8 mouse cellular contexts compared by ENCODE assay signal in genomic region chr11:102739278-102739966, GRCm38 (mm10). TPM values are rescaled to one million over a fixed set of nuclear protein-coding genes. Genes with fewer than 3 reads are reported as not detected.
DNase-seq lines count a peak whose midpoint lies in the region; ATAC-seq and TF ChIP-seq lines count a peak whose summit lies in the region.

No protein-coding gene starts in this region.

- 0 out of 2 replicates have a peak, but pooled peaks cover 7% of the 10 kb centered on the region for H3K27me3 ChIP-seq in heart, postnatal 0 days (ENCODE audit: control insufficient read depth, insufficient read depth, low read length)
- peaks cover 6% of the 10 kb centered on the region; the same call in 1 of the 2 replicates for H3K27me3 ChIP-seq in lung, embryonic 14.5 days (ENCODE audit: insufficient read depth, low read length)

- WGBS in heart, postnatal 0 days = 6% methylated on average over 20 of the region's 20 CpGs
- WGBS in lung, embryonic 14.5 days = 6% methylated on average over 20 of the region's 20 CpGs
- WGBS in olfactory bulb, adult 2 months = 12% methylated on average over 20 of the region's 20 CpGs

- no peak overlapping the region; the same call in 1 of the 2 replicates for H3K9ac ChIP-seq in heart, postnatal 0 days (replicated peaks; ENCODE audit: low read depth, low read length)
- H3K9ac ChIP-seq in lung, embryonic 14.5 days = peak overlapping the region; percentile 40; the same call in 1 of the 2 replicates

- no peak overlapping the region for H3K27ac ChIP-seq in heart, postnatal 0 days (ENCODE audit: low read depth)
- no peak overlapping the region for H3K27ac ChIP-seq in lung, embryonic 14.5 days (ENCODE audit: low read depth)
- no peak overlapping the region for H3K27ac ChIP-seq in olfactory bulb, adult 2 months (ENCODE audit: insufficient read depth, low read depth, low read length)

- peak; percentile 83 for DNase-seq in A20 (ENCODE audit: low read depth, low spot score)
- DNase-seq in T-cell, adult 2 months (ENCODE audit: low spot score) = peak; percentile 62
- peak; percentile 87 for DNase-seq in embryo, embryonic 10.5 days (ENCODE audit: low spot score)
- peak; percentile 47 for DNase-seq in heart, postnatal 0 days (ENCODE audit: low spot score)
- DNase-seq in layer of hippocampus, adult 18-20 months (ENCODE audit: low spot score in 2 of 2) = peak; percentile 50 to 82
- peak; percentile 85 for DNase-seq in lung, embryonic 14.5 days
- no peak for DNase-seq in urinary bladder, adult 18-20 months (ENCODE audit: low spot score in 2 of 2)

- peaks cover 3% of the 10 kb centered on the region; the same call in 1 of the 2 replicates for H3K4me1 ChIP-seq in heart, postnatal 0 days (ENCODE audit: control insufficient read depth, insufficient read depth)
- H3K4me1 ChIP-seq in lung, embryonic 14.5 days (ENCODE audit: insufficient read depth) = 0 out of 2 replicates have a peak, but pooled peaks cover 4% of the 10 kb centered on the region
- peaks cover 8% of the 10 kb centered on the region for H3K4me1 ChIP-seq in olfactory bulb, adult 2 months (ENCODE audit: control insufficient read depth, insufficient read depth, low read length)

- H3K4me3 ChIP-seq in heart, postnatal 0 days (ENCODE audit: low read depth, low read length) = peak overlapping the region; percentile 30
- peak overlapping the region; percentile 25 for H3K4me3 ChIP-seq in lung, embryonic 14.5 days (ENCODE audit: low read depth, low read length)
- peak overlapping the region; percentile 24 for H3K4me3 ChIP-seq in olfactory bulb, adult 2 months (ENCODE audit: insufficient read depth, low read depth, low read length)

- no peak for TF ChIP-seq POLR2A in olfactory bulb, adult 2 months (IDR thresholded peaks at IDR 0.05; ENCODE audit: insufficient read depth, low read depth, low read length)

- TF ChIP-seq EP300 in heart, postnatal 0 days (IDR thresholded peaks at IDR 0.05; ENCODE audit: low read depth) = no peak

- no peaks in the 10 kb centered on the region for H3K36me3 ChIP-seq in heart, postnatal 0 days (replicated peaks; ENCODE audit: control insufficient read depth, insufficient read depth, low read length)
- no peaks in the 10 kb centered on the region for H3K36me3 ChIP-seq in lung, embryonic 14.5 days (ENCODE audit: insufficient read depth)

- H3K9me3 ChIP-seq in heart, postnatal 0 days (replicated peaks; ENCODE audit: control insufficient read depth, low read length) = no peaks in the 10 kb centered on the region
- H3K9me3 ChIP-seq in lung, embryonic 14.5 days (ENCODE audit: low read depth, low read length) = no peaks in the 10 kb centered on the region

- ATAC-seq in heart, postnatal 0 days (ENCODE audit: insufficient read depth, low read depth) = peak; percentile 59; the same call in 1 of the 2 replicates
- peak; percentile 54; the same call in 1 of the 2 replicates for ATAC-seq in lung, embryonic 14.5 days (ENCODE audit: insufficient read depth)

- H3K4me2 ChIP-seq in heart, postnatal 0 days (ENCODE audit: low read depth, low read length) = peak overlapping the region; percentile 60
- peak overlapping the region; percentile 56 for H3K4me2 ChIP-seq in lung, embryonic 14.5 days

- TF ChIP-seq CTCF in heart, postnatal 0 days (IDR thresholded peaks at IDR 0.05; ENCODE audit: low read depth) = peak; percentile 73
- TF ChIP-seq CTCF in lung, embryonic 14.5 days (IDR thresholded peaks at IDR 0.05; ENCODE audit: low read depth) = peak; percentile 81
- peak; percentile 11 for TF ChIP-seq CTCF in olfactory bulb, adult 2 months (IDR thresholded peaks at IDR 0.05; ENCODE audit: insufficient read depth, low read depth, low read length)

RNA-seq across cellular contexts. Expression of gene Adam11, which starts 21.8 kb away (rescaled TPM):
- total RNA-seq in heart, postnatal 0 days (2014; rRNA removed; ENCODE audit: low replicate concordance) = 7.4 and 13.6 TPM in 2 replicates
- polyA plus RNA-seq in heart, postnatal 0 days (2015; fragmentation: Nextera tagmentation; extraction: Ambion mirVana) = 3.2 and 3.4 TPM in 2 replicates
- 100 to 1,000 TPM; 166 to 185 TPM for total RNA-seq in layer of hippocampus, adult 18-20 months (2021)
- 5.3 and 5.5 TPM in 2 replicates for polyA plus RNA-seq in lung, embryonic 14.5 days (2014; fragmentation: Nextera tagmentation; extraction: Ambion mirVana)
- polyA plus RNA-seq in olfactory bulb, adult 2 months (2012; ENCODE audit: insufficient read depth, insufficient read length, low replicate concordance, missing spikeins) = not detected in 2 replicates

RNA-seq across cellular contexts. Expression of gene Ccdc43, which starts 41.8 kb away (rescaled TPM):
- 14.2 and 20.8 TPM in 2 replicates for total RNA-seq in heart, postnatal 0 days (2014; rRNA removed; ENCODE audit: low replicate concordance)
- 25.5 and 28.8 TPM in 2 replicates for polyA plus RNA-seq in heart, postnatal 0 days (2015; fragmentation: Nextera tagmentation; extraction: Ambion mirVana)
- total RNA-seq in layer of hippocampus, adult 18-20 months (2021) = 10 to 100 TPM; 30.4 to 31.9 TPM
- polyA plus RNA-seq in lung, embryonic 14.5 days (2014; fragmentation: Nextera tagmentation; extraction: Ambion mirVana) = 44.5 and 46.4 TPM in 2 replicates
- polyA plus RNA-seq in olfactory bulb, adult 2 months (2012; ENCODE audit: insufficient read depth, insufficient read length, low replicate concordance, missing spikeins) = not detected in 2 replicates

Comparison
In these comparisons a context has a peak if more than half of its experiments do, and no peak if none do; other contexts are left out.
1. DNase-seq: peak in A20 (single experiment), T-cell, adult 2 months (single experiment), embryo, embryonic 10.5 days (single experiment), heart, postnatal 0 days (single experiment), layer of hippocampus, adult 18-20 months (2 of 2) and lung, embryonic 14.5 days (single experiment); none in urinary bladder, adult 18-20 months (0 of 2).
2. CTCF ChIP-seq: peak in every context shown above with its lines; median percentile 81 in lung, embryonic 14.5 days; 73 in heart, postnatal 0 days; 11 in olfactory bulb, adult 2 months.
3. Peak in every context shown above with its lines, with median percentiles within 50 percentile points of each other: H3K4me3 ChIP-seq.